Mouse (Mus musculus) layer of hippocampus, adult 2 months (tissue): ENCODE data around the gene Acan. TPM values are rescaled to one million over a fixed set of nuclear protein-coding genes. Genes with fewer than 3 reads are reported as not detected.

Experiments used
- DNase-seq, 2 experiments: peaks; one replicate each; pipeline ENCODE4 v3.0.0; 2022; ENCODE audit warnings: low spot score in 2 of 2
- H3K27ac ChIP-seq: fragments of 200-600 bp; 2 replicates; pipeline ENCODE4 v1.8.1; 2022
- H3K4me3 ChIP-seq: fragments of 200-600 bp; 2 replicates; pipeline ENCODE4 v1.8.1; 2022; ENCODE audit warnings: mild to moderate bottlenecking
- CTCF ChIP-seq: fragments of 200-600 bp; conservative IDR thresholded peaks from 2 replicates; pipeline ENCODE4 v1.8.1; 2022; ENCODE audit warnings: antibody characterized with exemption, mild to moderate bottlenecking, moderate library complexity
- long read RNA-seq, 2 experiments: library from polyadenylated mRNA; stranded (forward); transcript quantifications; one replicate each; pipeline ENCODE4 v2.0.0; 2021; ENCODE audit warnings: borderline mapping rate in 2 of 2
- total RNA-seq, 2 experiments: library from RNA; stranded (reverse); gene quantifications; 2 replicates each; pipeline ENCODE4 v1.2.3; 2021

Acan gene
- 1 to 10 TPM; 3.9 to 4.6 TPM for total RNA-seq
- long read RNA-seq, experiment 1, partial matches to known transcripts, result 1 of 1 reads
- long read RNA-seq, experiment 1, other reads (novel, unspliced or antisense), result 0 of 1 reads
- long read RNA-seq, experiment 2, full-length matches to known transcripts, result 2 of 4 reads
- long read RNA-seq, experiment 2, partial matches to known transcripts, result 2 of 4 reads
- long read RNA-seq, experiment 2, other reads (novel, unspliced or antisense), result 0 of 4 reads

- no peak within 1 kb of the TSS for H3K27ac ChIP-seq
- TF ChIP-seq CTCF, result no peak
- no peak for DNase-seq
- peak within 1 kb of the TSS; percentile 58 for H3K4me3 ChIP-seq
Measured at GRCm38 (mm10) chr7:79053383-79053889, at the start of gene Acan. Acan (plus strand) TSS chr7:79053483.

GRCm38 (mm10) chr7:79021293-79021905 lies 31.9 kb upstream of the Acan start:
- Histone ChIP-seq H3K4me3 (no peak overlapping the region), H3K27ac (peak overlapping the region; percentile 61; the same call in 1 of the 2 replicates)
- no peak for TF ChIP-seq CTCF
- peak in 1 of 2 experiments; percentile 29 for DNase-seq

- H3K4me3 ChIP-seq, result no peak overlapping the region
- no peak for DNase-seq
- TF ChIP-seq CTCF, result no peak
Measured at GRCm38 (mm10) chr7:79029138-79029537, 24.1 kb upstream of the Acan start.

GRCm38 (mm10) chr7:79033745-79034144 lies 19.5 kb upstream of the Acan start:
- Histone ChIP-seq H3K4me3 (no peak overlapping the region), H3K27ac (no peak overlapping the region)
- no peak for TF ChIP-seq CTCF
- DNase-seq, result no peak

More at GRCm38 (mm10) chr7:79029138-79029537, 24.1 kb upstream of the Acan start:
- no peak overlapping the region for H3K27ac ChIP-seq

GRCm38 (mm10) chr7:79034521-79034920 lies 18.8 kb upstream of the Acan start:
- DNase-seq, result no peak
- TF ChIP-seq CTCF, result no peak
- no peak overlapping the region for H3K27ac ChIP-seq
- H3K4me3 ChIP-seq, result no peak overlapping the region

GRCm38 (mm10) chr7:79052081-79052480 lies 1.2 kb upstream of the Acan start:
- Histone ChIP-seq H3K27ac (no peak overlapping the region), H3K4me3 (no peak overlapping the region)
- TF ChIP-seq CTCF, result no peak
- DNase-seq, result no peak

- peak overlapping the region; percentile 58 for H3K4me3 ChIP-seq
- no peak for TF ChIP-seq CTCF
- no peak overlapping the region for H3K27ac ChIP-seq
- DNase-seq, result no peak
Measured at GRCm38 (mm10) chr7:79052521-79053382, 531 bp upstream of the Acan start.

- DNase-seq, result no peak
- Histone ChIP-seq H3K27ac (no peak overlapping the region), H3K4me3 (no peak overlapping the region)
- TF ChIP-seq CTCF, result no peak
Measured at GRCm38 (mm10) chr7:79054111-79054510, 828 bp downstream of the Acan start.

GRCm38 (mm10) chr7:79058546-79058945 lies 5.3 kb downstream of the Acan start:
- no peak for DNase-seq
- Histone ChIP-seq H3K27ac (no peak overlapping the region), H3K4me3 (no peak overlapping the region)
- TF ChIP-seq CTCF, result peak; percentile 67

GRCm38 (mm10) chr7:79067466-79067865 lies 14.2 kb downstream of the Acan start:
- no peak for TF ChIP-seq CTCF
- no peak for DNase-seq
- no peak overlapping the region for H3K27ac ChIP-seq
- H3K4me3 ChIP-seq, result no peak overlapping the region

GRCm38 (mm10) chr7:79068231-79068630 lies 14.9 kb downstream of the Acan start:
- no peak for DNase-seq
- H3K27ac ChIP-seq, result no peak overlapping the region
- H3K4me3 ChIP-seq, result no peak overlapping the region
- TF ChIP-seq CTCF, result no peak

- H3K27ac ChIP-seq, result no peak overlapping the region
- H3K4me3 ChIP-seq, result no peak overlapping the region
- TF ChIP-seq CTCF, result no peak
- no peak for DNase-seq
Measured at GRCm38 (mm10) chr7:79079212-79079611, 25.9 kb downstream of the Acan start.
